Mouse (Mus musculus) lung, postnatal 4 days (tissue): ENCODE measurements around the gene Gp1bb.

ENCODE experiments used
- DNase-seq, 2 experiments: peaks; one replicate each; pipeline ENCODE4 v3.0.0; 2021

Gene Gp1bb

DNA sequence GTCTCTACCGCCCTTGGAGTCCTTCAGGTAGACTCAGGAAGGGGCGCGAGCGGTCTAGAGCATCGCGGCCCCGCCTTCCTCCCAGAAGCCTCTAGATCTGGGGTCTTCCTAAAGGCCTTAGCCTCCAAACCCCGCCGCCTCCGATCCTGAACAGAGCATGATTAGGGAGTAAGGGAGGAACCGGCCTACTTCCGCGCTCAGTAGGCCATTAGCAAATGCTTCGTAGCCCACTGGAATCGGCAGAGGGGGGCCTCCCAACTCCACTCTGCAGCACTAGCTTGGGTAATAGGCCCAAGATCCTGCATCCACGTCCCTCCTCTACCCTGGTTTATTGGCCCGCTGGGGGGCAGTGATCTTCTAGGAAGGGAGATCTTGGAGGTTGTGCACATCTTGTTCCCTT is at the start of gene Gp1bb:
Gene Gp1bb (minus strand): TSS at position 385 of the 400 bp plus-strand sequence.
- DNase-seq, result no peak

- no peak for DNase-seq
These were observed 47.7 kb upstream of the Gp1bb start for GRCm38 (mm10) chr16:18669914-18670313.

DNA sequence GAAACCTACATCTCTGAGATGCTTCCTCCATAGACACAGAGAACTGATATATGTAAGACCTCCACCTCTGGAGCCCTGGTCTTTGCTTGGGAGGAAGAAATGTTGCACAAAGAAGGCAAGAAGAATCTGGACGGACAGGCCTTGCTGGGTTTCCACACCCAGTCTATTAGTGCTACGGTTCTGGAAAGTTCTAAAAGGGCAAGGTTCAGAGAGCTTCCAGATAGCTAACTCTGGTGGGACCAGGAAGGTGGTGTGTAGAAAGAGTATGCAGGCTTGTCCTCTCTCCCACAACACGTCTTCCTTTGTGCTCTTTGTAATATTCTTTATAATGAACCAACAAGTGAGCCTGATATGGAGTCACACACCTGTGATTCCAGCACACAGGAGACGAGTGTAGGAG is 36.4 kb upstream of the Gp1bb start:
- no peak for DNase-seq

- DNase-seq, result peak; percentile 24 to 31
These were observed 33.3 kb upstream of the Gp1bb start for GRCm38 (mm10) chr16:18655372-18656098.

GRCm38 (mm10) chr16:18653290-18654160 is 31.3 kb upstream of the Gp1bb start:
- no peak for DNase-seq

- DNase-seq, result peak in 1 of 2 experiments; percentile 11
These were observed 26.9 kb upstream of the Gp1bb start for GRCm38 (mm10) chr16:18649126-18649525.

- peak in 1 of 2 experiments; percentile 18 for DNase-seq
These were observed 23.1 kb upstream of the Gp1bb start for GRCm38 (mm10) chr16:18645329-18645728.

DNA sequence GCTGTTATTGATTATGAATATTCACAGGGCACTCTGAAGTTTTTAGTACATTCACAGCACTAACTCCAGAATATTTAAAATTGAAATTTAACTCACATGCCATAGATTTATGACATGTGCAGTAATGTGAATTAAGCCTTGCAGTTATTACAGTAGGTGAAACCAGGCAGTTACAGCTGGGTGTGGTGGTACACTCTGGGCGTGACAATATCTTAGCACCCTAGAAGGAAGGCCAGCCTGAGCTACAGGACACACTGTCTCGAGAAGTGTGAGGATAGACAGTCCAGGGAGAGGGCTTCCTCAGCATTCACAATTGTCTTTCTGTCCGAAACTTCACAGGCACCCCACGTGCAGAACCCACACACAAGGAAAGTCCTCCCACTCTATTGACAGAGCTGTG is 22.3 kb upstream of the Gp1bb start:
- DNase-seq, result peak in 1 of 2 experiments; percentile 4

- peak in 1 of 2 experiments; percentile 9 for DNase-seq
These were observed 21.3 kb upstream of the Gp1bb start for GRCm38 (mm10) chr16:18643406-18643998.

GRCm38 (mm10) chr16:18642897-18643296 is 20.7 kb upstream of the Gp1bb start:
- DNase-seq, result peak in 1 of 2 experiments; percentile 12

DNA sequence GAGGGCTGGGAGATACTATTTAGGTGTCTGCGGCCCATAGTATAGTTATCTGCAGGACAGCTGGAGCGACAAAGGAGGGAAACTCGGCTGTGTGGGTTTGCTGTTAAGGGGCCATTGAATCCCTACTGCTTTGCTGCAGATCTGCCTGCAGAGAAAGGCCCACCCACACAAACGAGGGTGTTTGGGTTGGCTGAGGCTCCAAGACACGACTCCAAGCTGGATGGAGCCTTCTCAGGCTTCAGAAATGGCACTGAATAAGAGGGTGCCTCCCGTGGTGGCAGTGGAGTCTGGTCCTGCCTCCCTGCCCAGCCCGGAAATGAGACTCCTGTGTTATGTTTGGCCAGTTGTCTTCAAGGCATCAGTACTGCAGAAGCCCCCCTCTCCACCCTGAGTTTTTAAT is 20.1 kb upstream of the Gp1bb start:
- DNase-seq, result peak in 1 of 2 experiments; percentile 19

GRCm38 (mm10) chr16:18639382-18639929 is 17.3 kb upstream of the Gp1bb start:
- no peak for DNase-seq

- DNase-seq, result peak in 1 of 2 experiments; percentile 8
These were observed 16.2 kb upstream of the Gp1bb start for GRCm38 (mm10) chr16:18638396-18638795.

DNA sequence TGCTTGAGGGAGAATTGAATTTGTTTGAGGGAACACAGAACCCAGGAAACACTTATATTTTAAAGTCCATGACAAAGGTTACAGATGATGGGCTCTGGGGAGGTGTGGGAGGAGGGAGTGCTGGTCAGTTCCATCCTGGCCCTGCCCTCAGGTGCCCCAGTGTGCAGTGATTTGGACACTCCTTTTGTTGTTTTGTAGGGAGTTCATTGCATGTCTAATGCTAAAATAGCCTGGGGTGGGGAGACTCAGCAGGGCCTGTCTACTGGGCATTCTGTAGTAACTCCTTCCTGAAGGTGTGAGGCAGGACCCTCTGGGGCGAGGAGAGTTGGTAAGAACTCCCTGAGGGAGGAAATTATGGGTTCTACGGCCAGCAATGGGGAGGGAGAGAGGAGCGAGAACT is 14.6 kb upstream of the Gp1bb start:
- peak in 1 of 2 experiments; percentile 5 for DNase-seq

- peak in 1 of 2 experiments; percentile 4 for DNase-seq
These were observed 14.2 kb upstream of the Gp1bb start for GRCm38 (mm10) chr16:18636401-18636800.

GRCm38 (mm10) chr16:18633333-18633732 is 11.1 kb upstream of the Gp1bb start:
- peak in 1 of 2 experiments; percentile 14 for DNase-seq

DNA sequence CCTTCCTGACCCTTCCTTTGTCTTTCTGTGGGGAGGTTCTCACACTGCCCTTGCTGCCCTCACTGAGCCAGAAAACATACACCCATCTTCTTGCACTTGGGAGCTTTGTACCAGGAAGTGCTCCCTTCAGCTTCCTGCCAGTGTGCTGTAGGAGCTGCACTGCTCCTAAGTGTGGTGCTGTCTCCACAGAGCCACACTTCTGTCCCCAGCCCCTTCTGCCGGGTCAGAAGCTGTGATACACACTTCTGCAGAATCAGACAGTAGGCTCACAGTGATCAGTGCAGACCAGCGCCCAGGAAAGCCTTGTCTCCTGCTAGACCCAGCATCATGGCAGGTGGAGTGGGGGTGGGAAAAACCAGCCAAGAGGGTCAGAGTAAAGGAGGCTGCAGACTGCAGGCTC is 10.6 kb upstream of the Gp1bb start:
- peak in 1 of 2 experiments; percentile 9 for DNase-seq

- peak in 1 of 2 experiments; percentile 18 for DNase-seq
These were observed 9.9 kb upstream of the Gp1bb start for GRCm38 (mm10) chr16:18632059-18632458.

DNA sequence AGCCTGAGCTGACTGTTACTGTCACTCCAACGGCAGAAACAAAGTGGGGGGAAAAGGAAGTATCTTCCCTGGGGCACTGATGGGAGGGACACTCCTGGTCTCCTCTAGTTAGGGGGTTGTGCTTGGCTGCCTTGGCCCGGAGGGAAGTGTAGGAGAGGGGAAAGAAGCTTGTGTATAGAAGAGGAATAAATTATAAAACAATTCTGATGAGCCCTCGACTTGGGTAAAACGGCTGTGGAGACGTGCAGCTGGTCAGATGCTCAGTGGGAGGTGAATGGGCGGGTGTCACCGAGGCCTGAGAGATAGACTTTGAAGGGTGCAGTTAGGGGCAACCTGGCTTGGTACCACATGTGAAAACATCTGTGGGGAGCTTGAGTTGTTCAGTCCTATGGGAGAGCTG is 8.9 kb upstream of the Gp1bb start:
- peak in 1 of 2 experiments; percentile 3 for DNase-seq

DNA sequence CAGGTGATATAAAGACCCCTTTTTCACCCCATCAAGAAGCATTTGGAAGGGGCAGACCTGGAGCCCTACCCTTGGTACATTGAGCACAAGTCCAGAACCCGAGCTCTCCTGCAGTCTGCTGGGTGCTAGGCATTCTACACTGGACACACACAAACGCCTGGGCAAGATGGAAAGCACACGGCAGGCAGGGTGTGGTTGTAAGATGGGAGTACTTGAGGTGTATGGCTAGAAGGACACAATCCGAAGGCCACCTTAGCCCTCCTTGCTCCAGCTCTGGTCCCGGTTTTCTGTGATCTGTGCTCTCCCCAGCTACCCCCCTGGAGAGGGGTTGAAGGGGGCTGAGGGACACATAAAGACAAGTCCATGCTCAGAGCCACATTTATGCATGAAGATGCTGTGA is 8.1 kb upstream of the Gp1bb start:
- DNase-seq, result no peak

GRCm38 (mm10) chr16:18629390-18630231 is 7.4 kb upstream of the Gp1bb start, which contains the start of gene Sept5:
TSS of gene Sept5 (minus strand) at chr16:18629954.
- DNase-seq, result peak; percentile 78 to 85

GRCm38 (mm10) chr16:18628948-18629340 is 6.7 kb upstream of the Gp1bb start:
- no peak for DNase-seq
